Mouse (Mus musculus) heart, embryonic 16.5 days (tissue): ENCODE results near the gene Epb41. TPM values are rescaled to one million over a fixed set of nuclear protein-coding genes. Genes with fewer than 3 reads are reported as not detected.
A peak's percentile ranks its signal among the peaks of the same experiment; 100 is the strongest.

Experiments used
- ATAC-seq: fragments of 200-750 bp; cut with Nextera tagmentation; replicated peaks from 2 replicates; pipeline ENCODE4 v1.8.0; 2017; ENCODE audit warnings: moderate number of reproducible peaks; ENCODE audit not compliant: insufficient read depth, low FRiP score; ENCODE audit errors: extremely low read depth
- H3K27ac ChIP-seq: fragments of 300-500 bp; sonication (generic); 2 replicates; pipeline ENCODE4 v1.5.1; 2014; ENCODE audit warnings: mild to moderate bottlenecking, low read length, control low read depth, moderate library complexity
- H3K27me3 ChIP-seq: fragments of 300-500 bp; sonication (generic); 2 replicates; pipeline ENCODE4 v1.6.1; 2014; ENCODE audit warnings: low read length, mixed read lengths; ENCODE audit not compliant: control insufficient read depth, insufficient read depth
- H3K36me3 ChIP-seq: fragments of 300-500 bp; sonication (generic); 2 replicates; pipeline ENCODE4 v1.6.1; 2014; ENCODE audit not compliant: control insufficient read depth, insufficient read depth
- H3K4me1 ChIP-seq: fragments of 300-500 bp; sonication (generic); 2 replicates; pipeline ENCODE4 v1.6.1; 2014; ENCODE audit warnings: low read length, mixed read lengths; ENCODE audit not compliant: control insufficient read depth, insufficient read depth
- H3K4me2 ChIP-seq: fragments of 300-500 bp; sonication (generic); 2 replicates; pipeline ENCODE4 v1.6.1; 2014; ENCODE audit warnings: low read depth, mild to moderate bottlenecking, control low read depth, low read length
- H3K4me3 ChIP-seq: fragments of 300-500 bp; sonication (generic); 2 replicates; pipeline ENCODE4 v1.5.1; 2014; ENCODE audit warnings: mild to moderate bottlenecking, control low read depth, low read length
- H3K9ac ChIP-seq: fragments of 300-500 bp; sonication (generic); 2 replicates; pipeline ENCODE4 v1.6.1; 2014; ENCODE audit warnings: low read length, control low read depth
- H3K9me3 ChIP-seq: fragments of 300-500 bp; sonication (generic); replicated peaks from 2 replicates; pipeline ENCODE4 v1.6.1; 2016; ENCODE audit warnings: low read length; ENCODE audit not compliant: control insufficient read depth
- WGBS: fragments of 180-500 bp; shearing (Covaris S2); extraction: QIAGEN DNeasy Blood & Tissue Kit; methylation state at CpG from one replicate; pipeline ENCODE4 v1.1.7; 2014; 5-methylcytosine and 5-hydroxymethylcytosine counted together
- polyA plus RNA-seq: library from polyadenylated mRNA; unstranded; fragments of >200 nt; fragmentation: Nextera tagmentation; extraction: Ambion mirVana; gene quantifications from 2 replicates; pipeline ENCODE4 v1.2.1, GENCODE M21; 2015

Epb41 gene
- polyA plus RNA-seq, 1 experiment from 2014 or later, result 67.4 TPM

DNA sequence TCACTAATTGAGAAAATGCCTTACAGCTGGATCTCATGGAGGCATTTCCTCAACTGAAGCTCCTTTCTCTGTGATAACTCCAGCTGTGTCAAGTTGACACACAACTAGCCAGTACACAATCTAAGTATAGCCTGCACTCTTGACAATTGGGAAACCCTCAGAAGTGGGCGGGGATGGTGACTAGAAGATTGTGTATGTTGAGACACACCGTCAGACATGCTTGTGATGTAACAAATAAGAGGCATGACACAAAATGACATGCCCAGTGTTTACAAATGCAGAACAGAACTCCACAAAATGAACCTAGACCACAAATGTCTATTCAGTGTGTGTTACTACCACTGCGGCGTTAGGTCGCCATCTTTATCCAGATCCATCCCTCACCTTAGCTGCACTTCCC, 178.0 kb downstream of the Epb41 start:
- Histone ChIP-seq H3K4me3 (no peak overlapping the region), H3K27me3 (no peaks in the 10 kb centered on the region), H3K9ac (no peak overlapping the region), H3K4me2 (no peak overlapping the region), H3K9me3 (no peaks in the 10 kb centered on the region), H3K4me1 (peaks cover 10% of the 10 kb centered on the region), H3K36me3 (peaks cover 75% of the 10 kb centered on the region), H3K27ac (no peak overlapping the region)
- ATAC-seq, result no peak
- WGBS, result 91% methylated on average over 5 of the region's 5 CpGs

- Histone ChIP-seq H3K36me3 (peaks cover 41% of the 10 kb centered on the region), H3K4me2 (no peak overlapping the region), H3K4me1 (0 out of 2 replicates have a peak, but pooled peaks cover 4% of the 10 kb centered on the region), H3K27ac (no peak overlapping the region), H3K9ac (no peak overlapping the region), H3K9me3 (no peaks in the 10 kb centered on the region), H3K27me3 (no peaks in the 10 kb centered on the region), H3K4me3 (no peak overlapping the region)
- no peak for ATAC-seq
- 87% methylated on average over 3 of the region's 3 CpGs for WGBS
Measured at GRCm38 (mm10) chr4:131890692-131891091, 184.4 kb downstream of the Epb41 start.

DNA sequence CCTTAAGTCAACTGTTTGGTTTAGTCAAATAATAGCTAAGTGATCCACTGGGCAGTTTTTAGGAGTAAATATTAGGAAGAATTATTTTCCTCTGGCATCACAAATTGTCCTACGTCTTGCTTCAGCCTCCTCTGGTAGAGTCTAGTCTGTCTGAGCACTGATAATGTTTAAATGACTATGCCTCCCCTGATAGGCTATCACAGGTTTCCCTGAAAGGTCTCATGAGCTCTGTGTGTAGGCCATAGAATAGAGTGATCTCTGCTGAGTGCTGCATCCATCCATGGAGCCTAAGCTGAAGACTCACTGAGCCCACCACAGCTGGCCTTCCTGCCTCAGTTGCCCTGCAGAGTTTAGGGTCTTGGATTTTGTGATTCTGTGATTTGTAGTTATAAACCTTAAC, 186.6 kb downstream of the Epb41 start:
- no peak for ATAC-seq
- no peak overlapping the region for H3K27ac ChIP-seq
- WGBS, result 37% methylated on average over 1 of the region's 1 CpGs
- no peaks in the 10 kb centered on the region for H3K9me3 ChIP-seq
- H3K27me3 ChIP-seq, result no peaks in the 10 kb centered on the region
- H3K36me3 ChIP-seq, result peaks cover 27% of the 10 kb centered on the region
- H3K4me1 ChIP-seq, result peaks cover 20% of the 10 kb centered on the region
- no peak overlapping the region for H3K4me3 ChIP-seq
- no peak overlapping the region for H3K9ac ChIP-seq
- no peak overlapping the region for H3K4me2 ChIP-seq

GRCm38 (mm10) chr4:131885376-131885775, 189.7 kb downstream of the Epb41 start:
- WGBS, result 63% methylated on average over 6 of the region's 6 CpGs
- peaks cover 40% of the 10 kb centered on the region for H3K4me1 ChIP-seq

GRCm38 (mm10) chr4:131883571-131883970, 191.6 kb downstream of the Epb41 start:
- H3K27ac ChIP-seq, result no peak overlapping the region
- WGBS, result 53% methylated on average over 6 of the region's 6 CpGs
- H3K4me1 ChIP-seq, result peaks cover 48% of the 10 kb centered on the region
- H3K36me3 ChIP-seq, result peaks cover 10% of the 10 kb centered on the region
- ATAC-seq, result 0 out of 2 replicates have a peak, but pooled peaks have one; percentile 18
- H3K9ac ChIP-seq, result no peak overlapping the region
- no peaks in the 10 kb centered on the region for H3K27me3 ChIP-seq
- no peak overlapping the region for H3K4me3 ChIP-seq
- H3K9me3 ChIP-seq, result no peaks in the 10 kb centered on the region
- no peak overlapping the region for H3K4me2 ChIP-seq

More at GRCm38 (mm10) chr4:131885376-131885775, 189.7 kb downstream of the Epb41 start:
- no peak for ATAC-seq
- Histone ChIP-seq H3K9ac (no peak overlapping the region), H3K9me3 (no peaks in the 10 kb centered on the region), H3K27me3 (no peaks in the 10 kb centered on the region), H3K4me3 (no peak overlapping the region), H3K27ac (no peak overlapping the region), H3K4me2 (no peak overlapping the region), H3K36me3 (peaks cover 10% of the 10 kb centered on the region)

DNA sequence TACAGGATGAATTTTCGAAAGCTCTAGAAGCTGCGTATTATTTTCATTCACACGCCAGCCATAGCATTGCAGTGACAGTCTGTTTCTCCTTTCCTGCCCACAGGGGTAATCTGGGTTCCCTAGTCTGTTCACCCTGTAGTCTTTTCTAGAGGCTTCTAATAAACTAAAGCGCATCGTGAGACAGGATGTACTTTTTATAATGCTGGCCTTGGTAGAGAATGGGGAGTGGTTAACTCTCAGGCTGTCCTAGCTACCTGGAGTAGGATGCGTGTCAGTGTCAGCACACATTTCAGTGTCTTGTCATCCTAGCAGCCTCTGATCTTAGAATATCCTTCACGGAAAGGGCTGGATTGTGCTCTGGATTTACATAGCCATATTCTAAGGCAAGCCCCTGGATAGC, 193.8 kb downstream of the Epb41 start:
- Histone ChIP-seq H3K27ac (no peak overlapping the region), H3K4me3 (no peak overlapping the region), H3K4me1 (peaks cover 55% of the 10 kb centered on the region), H3K36me3 (peaks cover 3% of the 10 kb centered on the region), H3K9me3 (no peaks in the 10 kb centered on the region), H3K27me3 (no peaks in the 10 kb centered on the region), H3K4me2 (no peak overlapping the region), H3K9ac (no peak overlapping the region)
- WGBS, result 79% methylated on average over 7 of the region's 7 CpGs
- no peak for ATAC-seq

GRCm38 (mm10) chr4:131879692-131880091, 195.4 kb downstream of the Epb41 start:
- 52% methylated on average over 1 of the region's 1 CpGs for WGBS
- H3K9me3 ChIP-seq, result no peaks in the 10 kb centered on the region
- ATAC-seq, result no peak

DNA sequence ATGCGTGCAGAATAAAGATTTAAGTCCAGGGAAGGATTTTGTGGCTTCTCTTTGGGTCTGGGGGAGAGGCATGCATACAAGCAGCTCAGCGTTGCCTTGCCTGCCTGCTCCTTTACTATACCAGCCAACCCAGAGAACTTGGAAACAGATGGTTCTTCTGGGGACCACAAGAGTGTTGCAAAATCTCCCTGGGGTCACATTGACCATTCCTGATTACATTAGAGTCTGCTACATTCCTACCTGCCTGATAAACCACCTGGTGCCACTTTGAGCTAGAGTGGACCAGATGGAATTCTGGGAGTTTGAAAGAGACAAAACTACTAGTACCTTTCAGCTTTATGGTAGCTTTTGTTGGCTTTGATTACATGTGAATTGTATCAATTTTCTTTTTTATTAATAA, 198.3 kb downstream of the Epb41 start:
- 45% methylated on average over 2 of the region's 2 CpGs for WGBS
- Histone ChIP-seq H3K27ac (no peak overlapping the region), H3K4me3 (no peak overlapping the region), H3K36me3 (no peaks in the 10 kb centered on the region), H3K27me3 (no peaks in the 10 kb centered on the region), H3K4me1 (peaks cover 50% of the 10 kb centered on the region), H3K9me3 (no peaks in the 10 kb centered on the region), H3K4me2 (peak overlapping the region; percentile 29; the same call in 1 of the 2 replicates), H3K9ac (0 out of 2 replicates have a peak overlapping the region, but pooled peaks have one; percentile 3)
- ATAC-seq, result no peak

More at GRCm38 (mm10) chr4:131879692-131880091, 195.4 kb downstream of the Epb41 start:
- Histone ChIP-seq H3K27me3 (no peaks in the 10 kb centered on the region), H3K27ac (peak overlapping the region; percentile 32; the same call in 1 of the 2 replicates), H3K4me2 (no peak overlapping the region), H3K9ac (no peak overlapping the region), H3K36me3 (no peaks in the 10 kb centered on the region), H3K4me1 (peaks cover 62% of the 10 kb centered on the region), H3K4me3 (no peak overlapping the region)

GRCm38 (mm10) chr4:131875242-131875641, 199.9 kb downstream of the Epb41 start:
- H3K9me3 ChIP-seq, result no peaks in the 10 kb centered on the region

More at GRCm38 (mm10) chr4:131875242-131875641, 199.9 kb downstream of the Epb41 start:
- H3K27ac ChIP-seq, result no peak overlapping the region
- H3K4me1 ChIP-seq, result peaks cover 38% of the 10 kb centered on the region
- H3K4me2 ChIP-seq, result peak overlapping the region; percentile 91
- H3K4me3 ChIP-seq, result peak overlapping the region; percentile 100
- H3K27me3 ChIP-seq, result no peaks in the 10 kb centered on the region
- no peaks in the 10 kb centered on the region for H3K36me3 ChIP-seq
- H3K9ac ChIP-seq, result peak overlapping the region; percentile 100
- 41% methylated on average over 3 of the region's 3 CpGs for WGBS
- ATAC-seq, result no peak
